Mouse (Mus musculus) lung, embryonic 15.5 days (tissue): ENCODE measurements around the gene Smo. TPM values are rescaled to one million over a fixed set of nuclear protein-coding genes. Genes with fewer than 3 reads are reported as not detected.
A peak's percentile ranks its signal among the peaks of the same experiment; 100 is the strongest.
"Not testable (repeated sequence)": the region's sequence is repeated elsewhere in the genome, so short reads cannot be mapped to it uniquely, and the experiment has no call there.

ENCODE experiments used
- ATAC-seq: fragments of 200-750 bp; cut with Nextera tagmentation; 2 replicates; pipeline ENCODE4 v1.8.0; 2017; ENCODE audit warnings: moderate number of reproducible peaks, borderline replicate concordance; ENCODE audit not compliant: low FRiP score, low TSS enrichment; ENCODE audit errors: extremely low read depth
- H3K27ac ChIP-seq: fragments of 300-500 bp; sonication (generic); 2 replicates; pipeline ENCODE4 v1.5.1; 2015; ENCODE audit warnings: moderate library complexity, mild to moderate bottlenecking, inconsistent platforms
- H3K27me3 ChIP-seq: fragments of 300-500 bp; sonication (generic); 2 replicates; pipeline ENCODE4 v1.6.1; 2015; ENCODE audit warnings: inconsistent platforms
- H3K36me3 ChIP-seq: fragments of 300-500 bp; sonication (generic); 2 replicates; pipeline ENCODE4 v1.6.1; 2015; ENCODE audit warnings: inconsistent platforms
- H3K4me1 ChIP-seq: fragments of 300-500 bp; sonication (generic); 2 replicates; pipeline ENCODE4 v1.6.1; 2015; ENCODE audit warnings: inconsistent platforms
- H3K4me2 ChIP-seq: fragments of 300-500 bp; sonication (generic); 2 replicates; pipeline ENCODE4 v1.6.1; 2015; ENCODE audit warnings: inconsistent platforms, mild to moderate bottlenecking, moderate library complexity
- H3K4me3 ChIP-seq: fragments of 300-500 bp; sonication (generic); 2 replicates; pipeline ENCODE4 v1.5.1; 2015; ENCODE audit warnings: mild to moderate bottlenecking, inconsistent platforms
- H3K9ac ChIP-seq: fragments of 300-500 bp; sonication (generic); 2 replicates; pipeline ENCODE4 v1.6.1; 2015; ENCODE audit warnings: inconsistent platforms
- H3K9me3 ChIP-seq: fragments of 300-500 bp; sonication (generic); 2 replicates; pipeline ENCODE4 v1.6.1; 2016; ENCODE audit warnings: inconsistent platforms
- WGBS: fragments of 180-500 bp; shearing (Covaris S2); methylation state at CpG from one replicate; pipeline ENCODE4 v1.1.7; 2015; 5-methylcytosine and 5-hydroxymethylcytosine counted together
- polyA plus RNA-seq: library from polyadenylated mRNA; unstranded; fragments of >200 nt; fragmentation: Nextera tagmentation; extraction: Ambion mirVana; gene quantifications from 2 replicates; pipeline ENCODE4 v1.2.1, GENCODE M21; 2015

Smo gene
- polyA plus RNA-seq, 1 experiment from 2014 or later: 41.6 TPM

- 74% methylated on average over 1 of the region's 1 CpGs for WGBS
- no peaks in the 10 kb centered on the region for H3K9me3 ChIP-seq
- ATAC-seq: no peak
These were observed 5.8 kb upstream of the Smo start for GRCm38 (mm10) chr6:29729491-29729890.

GRCm38 (mm10) chr6:29735689-29736451 is 567 bp downstream of the Smo start:
- no peaks in the 10 kb centered on the region for H3K9me3 ChIP-seq
- peak overlapping the region; percentile 86 for H3K4me3 ChIP-seq
- peak overlapping the region; percentile 99 for H3K9ac ChIP-seq
- WGBS: 0% methylated on average over 74 of the region's 75 CpGs
- peak overlapping the region; percentile 97 for H3K27ac ChIP-seq
- peak; percentile 86 for ATAC-seq
- peaks cover 25% of the 10 kb centered on the region for H3K4me1 ChIP-seq
- H3K4me2 ChIP-seq: peak overlapping the region; percentile 72
- no peaks in the 10 kb centered on the region for H3K27me3 ChIP-seq
- no peaks in the 10 kb centered on the region; the same call in 1 of the 2 replicates for H3K36me3 ChIP-seq

More at GRCm38 (mm10) chr6:29729491-29729890, 5.8 kb upstream of the Smo start:
- H3K4me3 ChIP-seq: no peak overlapping the region
- H3K36me3 ChIP-seq: no peaks in the 10 kb centered on the region
- no peak overlapping the region for H3K9ac ChIP-seq
- peaks cover 13% of the 10 kb centered on the region for H3K4me1 ChIP-seq
- no peaks in the 10 kb centered on the region; the same call in 1 of the 2 replicates for H3K27me3 ChIP-seq
- H3K27ac ChIP-seq: no peak overlapping the region
- no peak overlapping the region for H3K4me2 ChIP-seq

GRCm38 (mm10) chr6:29736610-29737458 is 1.5 kb downstream of the Smo start:
- Histone ChIP-seq H3K27ac (peak overlapping the region; percentile 97), H3K4me3 (peak overlapping the region; percentile 86), H3K27me3 (no peaks in the 10 kb centered on the region), H3K4me2 (peak overlapping the region; percentile 72), H3K4me1 (peaks cover 25% of the 10 kb centered on the region), H3K9me3 (no peaks in the 10 kb centered on the region), H3K36me3 (no peaks in the 10 kb centered on the region; the same call in 1 of the 2 replicates), H3K9ac (peak overlapping the region; percentile 99)
- ATAC-seq: no peak
- WGBS: 5% methylated on average over 13 of the region's 13 CpGs

- Histone ChIP-seq H3K4me1 (peaks cover 4% of the 10 kb centered on the region; the same call in 1 of the 2 replicates), H3K36me3 (peaks cover 26% of the 10 kb centered on the region), H3K4me2 (no peak overlapping the region), H3K9me3 (peaks cover 5% of the 10 kb centered on the region; the same call in 1 of the 2 replicates), H3K27ac (no peak overlapping the region), H3K27me3 (no peaks in the 10 kb centered on the region), H3K9ac (no peak overlapping the region), H3K4me3 (no peak overlapping the region)
- WGBS: 83% methylated on average over 3 of the region's 3 CpGs
- no peak for ATAC-seq
These were observed 16.3 kb downstream of the Smo start for GRCm38 (mm10) chr6:29751466-29752152.

GRCm38 (mm10) chr6:29753336-29753735 is 18.0 kb downstream of the Smo start:
- Histone ChIP-seq H3K9me3 (peaks cover 2% of the 10 kb centered on the region; the same call in 1 of the 2 replicates), H3K27me3 (no peaks in the 10 kb centered on the region), H3K27ac (no peak overlapping the region), H3K36me3 (peaks cover 40% of the 10 kb centered on the region), H3K4me1 (peaks cover 4% of the 10 kb centered on the region; the same call in 1 of the 2 replicates), H3K4me2 (no peak overlapping the region), H3K9ac (no peak overlapping the region), H3K4me3 (no peak overlapping the region)
- 83% methylated on average over 11 of the region's 11 CpGs for WGBS
- ATAC-seq: no peak

- Histone ChIP-seq H3K4me3 (no peak overlapping the region), H3K9me3 (no peaks in the 10 kb centered on the region), H3K4me1 (no peaks in the 10 kb centered on the region), H3K27me3 (no peaks in the 10 kb centered on the region), H3K9ac (no peak overlapping the region), H3K27ac (no peak overlapping the region), H3K4me2 (no peak overlapping the region), H3K36me3 (peaks cover 54% of the 10 kb centered on the region)
- 62% methylated on average over 5 of the region's 5 CpGs for WGBS
- no peak for ATAC-seq
These were observed 20.7 kb downstream of the Smo start for GRCm38 (mm10) chr6:29756001-29756400.

- Histone ChIP-seq H3K4me2 (no peak overlapping the region), H3K36me3 (peaks cover 57% of the 10 kb centered on the region), H3K9me3 (no peaks in the 10 kb centered on the region), H3K4me1 (no peaks in the 10 kb centered on the region), H3K27me3 (no peaks in the 10 kb centered on the region), H3K4me3 (no peak overlapping the region), H3K27ac (no peak overlapping the region), H3K9ac (no peak overlapping the region)
- ATAC-seq: no peak
- 87% methylated on average over 4 of the region's 4 CpGs for WGBS
These were observed 21.2 kb downstream of the Smo start for GRCm38 (mm10) chr6:29756476-29756875.

- WGBS: 50% methylated on average over 4 of the region's 4 CpGs
- Histone ChIP-seq H3K4me2 (no peak overlapping the region), H3K4me3 (no peak overlapping the region), H3K9me3 (no peaks in the 10 kb centered on the region), H3K36me3 (peaks cover 58% of the 10 kb centered on the region), H3K9ac (no peak overlapping the region), H3K27me3 (no peaks in the 10 kb centered on the region), H3K27ac (no peak overlapping the region), H3K4me1 (no peaks in the 10 kb centered on the region)
- no peak for ATAC-seq
These were observed 23.1 kb downstream of the Smo start for GRCm38 (mm10) chr6:29758417-29758816.

- Histone ChIP-seq H3K36me3 (peaks cover 54% of the 10 kb centered on the region), H3K9ac (no peak overlapping the region), H3K27ac (no peak overlapping the region), H3K4me2 (no peak overlapping the region), H3K4me1 (no peaks in the 10 kb centered on the region), H3K9me3 (no peaks in the 10 kb centered on the region), H3K4me3 (no peak overlapping the region), H3K27me3 (no peaks in the 10 kb centered on the region)
- WGBS: 83% methylated on average over 13 of the region's 13 CpGs
- no peak for ATAC-seq
These were observed 23.8 kb downstream of the Smo start for GRCm38 (mm10) chr6:29759012-29759679.

GRCm38 (mm10) chr6:29760397-29760796 is 25.1 kb downstream of the Smo start:
- WGBS: 92% methylated on average over 2 of the region's 2 CpGs

GRCm38 (mm10) chr6:29761282-29761681 is 26.0 kb downstream of the Smo start:
- 89% methylated on average over 4 of the region's 4 CpGs for WGBS
- H3K4me2 ChIP-seq: no peak overlapping the region
- peaks cover 37% of the 10 kb centered on the region for H3K36me3 ChIP-seq
- no peaks in the 10 kb centered on the region for H3K9me3 ChIP-seq
- ATAC-seq: no peak
- no peaks in the 10 kb centered on the region for H3K4me1 ChIP-seq
- H3K9ac ChIP-seq: no peak overlapping the region
- H3K27me3 ChIP-seq: no peaks in the 10 kb centered on the region
- H3K27ac ChIP-seq: no peak overlapping the region
- no peak overlapping the region for H3K4me3 ChIP-seq

More at GRCm38 (mm10) chr6:29760397-29760796, 25.1 kb downstream of the Smo start:
- not testable (repeated sequence) for H3K27me3 ChIP-seq, H3K9me3 ChIP-seq, ATAC-seq, H3K27ac ChIP-seq, H3K4me1 ChIP-seq, H3K4me2 ChIP-seq, H3K4me3 ChIP-seq, H3K9ac ChIP-seq
- peaks cover 41% of the 10 kb centered on the region for H3K36me3 ChIP-seq
